Mouse (Mus musculus): ENCODE results near the gene Anxa8.
A peak's percentile ranks its signal among the peaks of the same experiment; 100 is the strongest.

Anxa8 gene

DNA sequence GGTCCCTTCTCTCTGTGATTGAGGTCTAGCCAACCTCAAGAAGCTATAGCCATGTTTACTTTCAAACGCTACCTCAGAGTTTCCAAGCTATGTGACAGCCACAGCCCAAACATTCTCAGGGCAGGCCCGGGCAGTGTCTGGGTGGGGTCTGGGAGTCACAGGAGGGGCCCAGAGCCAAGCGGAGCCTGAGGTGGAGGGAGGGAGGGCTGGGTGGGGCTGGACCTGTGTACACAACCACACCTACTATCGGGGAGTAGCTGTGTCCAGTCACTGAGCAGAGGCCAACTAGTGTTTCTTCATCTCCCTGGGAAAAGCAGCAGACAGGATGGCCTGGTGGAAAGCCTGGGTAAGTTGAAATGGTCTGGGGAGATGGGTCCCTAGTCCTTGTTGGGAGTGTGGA, at the start of gene Anxa8:
Anxa8 (plus strand) TSS at position 251 of the 400 bp plus-strand sequence.
- DNase-seq (ENCODE audit: low read depth, low spot score): no peak

GRCm38 (mm10) chr14:34041241-34041640, 44.5 kb upstream of the Anxa8 start:
- DNase-seq (ENCODE audit: low read depth, low spot score): no peak

DNA sequence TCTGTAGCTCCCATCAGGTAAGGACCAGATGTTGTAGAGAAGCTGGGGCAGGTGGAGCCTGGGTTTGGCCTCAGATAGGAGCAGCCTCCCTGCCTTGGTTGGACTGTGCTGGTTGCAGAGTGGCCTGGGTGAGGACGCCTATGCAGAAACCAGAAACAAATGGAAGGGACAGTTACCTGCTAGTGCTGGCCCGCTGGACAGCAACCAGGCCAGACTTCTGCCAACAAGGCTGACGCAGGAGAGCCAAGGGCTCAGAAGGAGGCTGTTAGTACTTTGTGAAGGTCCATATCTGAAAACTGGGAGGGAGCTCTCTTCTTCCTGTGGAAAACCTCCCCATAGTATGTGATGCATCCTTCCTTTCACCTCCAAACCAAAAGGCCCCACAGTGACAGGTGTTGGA, 42.4 kb upstream of the Anxa8 start:
- no peak for DNase-seq (ENCODE audit: low read depth, low spot score)

GRCm38 (mm10) chr14:34050101-34050779, 35.5 kb upstream of the Anxa8 start:
- DNase-seq (ENCODE audit: low read depth, low spot score): no peak

GRCm38 (mm10) chr14:34052516-34052915, 33.3 kb upstream of the Anxa8 start, which contains the start of gene Antxrl:
TSS of gene Antxrl (plus strand) at chr14:34052707.
- no peak for DNase-seq (ENCODE audit: low read depth, low spot score)

DNA sequence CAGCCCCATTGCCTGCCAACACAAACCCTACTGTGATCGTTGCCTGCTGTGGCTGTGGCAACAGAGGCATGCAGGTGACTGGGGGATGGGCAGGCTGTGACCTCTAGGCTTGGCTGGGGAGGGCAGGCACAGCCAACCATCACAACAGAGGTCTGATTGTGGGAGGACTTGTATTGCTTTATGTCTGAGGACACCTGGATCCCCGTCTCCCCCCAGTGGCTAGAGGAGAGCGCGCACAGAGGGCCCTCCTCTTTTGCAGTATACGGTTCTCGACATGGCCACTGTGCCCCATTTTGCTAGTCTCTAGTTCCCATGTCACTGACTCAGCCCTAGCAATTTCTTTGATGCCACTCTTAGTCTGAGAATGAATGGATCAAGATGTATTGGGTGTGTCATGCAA, 14.1 kb upstream of the Anxa8 start:
- DNase-seq (ENCODE audit: low read depth, low spot score): peak; percentile 19

GRCm38 (mm10) chr14:34075346-34075745, 10.4 kb upstream of the Anxa8 start:
- no peak for DNase-seq (ENCODE audit: low read depth, low spot score)

DNA sequence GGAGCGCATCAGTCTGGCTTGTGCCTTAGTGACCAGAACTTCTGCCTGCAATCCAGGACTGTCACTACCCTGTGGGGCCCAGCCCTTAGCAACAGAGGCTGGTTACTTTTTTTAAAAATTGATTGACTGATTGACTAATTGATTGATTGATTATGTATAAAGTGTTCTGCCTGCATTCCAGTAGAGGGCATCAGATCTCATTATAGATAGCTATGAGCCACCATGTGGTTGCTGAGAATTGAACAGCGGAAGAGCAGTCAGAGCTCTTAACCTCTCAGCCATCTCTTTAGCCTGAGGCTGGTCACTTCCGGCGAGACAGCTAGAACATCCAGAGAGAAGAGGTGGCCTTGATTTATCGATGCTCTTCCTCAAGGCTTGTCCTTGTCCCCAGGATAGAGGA, 8.6 kb upstream of the Anxa8 start:
- no peak for DNase-seq (ENCODE audit: low read depth, low spot score)

GRCm38 (mm10) chr14:34078293-34078692, 7.5 kb upstream of the Anxa8 start:
- no peak for DNase-seq (ENCODE audit: low read depth, low spot score)

- peak; percentile 84 for DNase-seq (ENCODE audit: low read depth, low spot score)
Measured at GRCm38 (mm10) chr14:34080321-34080997, 5.3 kb upstream of the Anxa8 start.

GRCm38 (mm10) chr14:34086806-34087205, 1.0 kb downstream of the Anxa8 start:
- no peak for DNase-seq (ENCODE audit: low read depth, low spot score)

DNA sequence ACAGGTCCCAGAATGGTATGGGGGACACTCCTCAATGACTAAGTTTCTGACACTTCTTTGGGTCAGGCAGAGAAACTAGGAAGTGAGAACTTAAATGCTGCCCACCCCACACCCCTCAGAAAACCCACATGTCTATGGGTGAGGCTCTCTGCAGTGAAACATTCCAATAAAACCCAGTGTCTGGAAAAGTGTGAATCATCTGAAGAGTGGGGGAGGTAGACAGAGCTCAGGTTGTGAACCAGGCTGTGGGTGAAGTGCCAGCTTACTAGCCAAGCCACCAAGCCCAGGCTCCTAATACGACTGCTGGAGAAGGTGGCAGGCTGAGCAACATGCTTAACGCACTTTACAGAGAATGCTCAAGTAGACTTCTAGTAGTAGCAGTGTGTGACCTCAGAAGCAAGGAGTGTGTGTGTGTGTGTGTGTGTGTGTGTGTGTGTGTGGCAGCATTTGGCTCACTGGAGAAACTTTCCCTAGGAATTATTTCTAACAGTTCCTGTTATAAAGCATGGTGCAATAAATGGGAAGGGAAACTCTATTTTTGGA, 2.1 kb downstream of the Anxa8 start:
- no peak for DNase-seq (ENCODE audit: low read depth, low spot score)

DNA sequence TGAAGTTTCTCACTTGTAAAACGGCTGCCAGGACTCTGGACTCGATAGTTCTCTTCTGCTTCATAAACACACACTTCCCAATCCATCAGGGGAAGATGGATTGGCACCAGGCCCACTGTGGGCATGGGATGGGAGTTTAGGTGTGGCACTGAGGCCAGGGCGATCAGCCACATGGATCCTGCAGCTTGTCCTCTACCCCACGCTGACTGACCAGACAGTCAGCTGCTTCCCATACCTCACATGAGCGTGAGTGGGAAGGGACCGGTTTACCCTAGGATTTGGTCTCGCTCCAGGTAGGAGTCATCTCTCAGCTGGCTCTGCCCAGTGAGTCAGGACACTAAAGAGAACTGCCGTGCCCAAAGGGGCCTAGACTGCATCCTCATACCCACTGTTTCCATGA, 4.0 kb downstream of the Anxa8 start:
- DNase-seq (ENCODE audit: low read depth, low spot score): no peak

GRCm38 (mm10) chr14:34091475-34091874, 5.7 kb downstream of the Anxa8 start:
- no peak for DNase-seq (ENCODE audit: low read depth, low spot score)

DNA sequence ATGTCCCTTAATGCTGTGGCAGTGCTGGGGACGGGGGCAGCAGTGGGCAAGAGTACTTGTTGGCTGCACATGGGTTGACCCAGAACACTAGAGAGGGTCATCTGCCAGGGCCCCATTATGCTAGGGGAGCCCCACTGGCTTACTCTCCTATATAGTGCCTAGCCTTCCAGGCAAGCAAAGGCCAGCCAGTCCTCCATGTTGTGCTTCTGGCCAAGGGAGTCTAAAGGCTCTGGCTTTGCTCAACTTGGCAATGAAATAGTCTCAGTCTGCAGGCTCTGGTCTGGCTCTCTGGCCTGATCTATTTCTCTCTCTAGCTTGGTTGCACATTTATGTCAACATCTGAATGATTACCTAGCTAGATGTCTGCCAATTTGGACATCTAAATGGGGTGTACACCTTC, 7.1 kb downstream of the Anxa8 start:
- no peak for DNase-seq (ENCODE audit: low read depth, low spot score)

GRCm38 (mm10) chr14:34096161-34096560, 10.4 kb downstream of the Anxa8 start:
- DNase-seq (ENCODE audit: low read depth, low spot score): no peak

GRCm38 (mm10) chr14:34102601-34103000, 16.8 kb downstream of the Anxa8 start, which contains the start of gene A630023A22Rik:
TSS of gene A630023A22Rik (minus strand) at chr14:34102754.
- DNase-seq (ENCODE audit: low read depth, low spot score): no peak

DNA sequence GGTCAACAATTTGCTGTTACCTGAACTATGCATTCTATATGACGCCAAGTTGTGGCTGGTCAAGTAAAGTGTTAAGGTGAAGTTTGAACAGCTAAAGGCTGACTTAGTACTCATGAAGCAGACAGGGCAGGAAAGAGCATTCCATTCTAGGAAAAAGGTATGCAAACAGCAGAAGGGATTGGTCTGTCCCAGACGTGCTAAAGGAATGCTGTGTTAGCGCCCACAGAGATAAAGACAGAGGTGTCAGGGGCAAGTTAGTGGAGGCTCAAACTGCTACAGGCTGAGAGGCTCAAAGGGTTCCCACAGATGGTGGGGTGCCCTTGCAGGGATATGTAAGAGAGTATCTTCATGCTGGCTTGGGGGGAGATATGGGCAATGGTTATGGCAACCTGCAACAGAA, 18.1 kb downstream of the Anxa8 start:
- DNase-seq (ENCODE audit: low read depth, low spot score): no peak

- peak; percentile 66 for DNase-seq (ENCODE audit: low read depth, low spot score)
Measured at GRCm38 (mm10) chr14:34104892-34105291, 19.1 kb downstream of the Anxa8 start.

DNA sequence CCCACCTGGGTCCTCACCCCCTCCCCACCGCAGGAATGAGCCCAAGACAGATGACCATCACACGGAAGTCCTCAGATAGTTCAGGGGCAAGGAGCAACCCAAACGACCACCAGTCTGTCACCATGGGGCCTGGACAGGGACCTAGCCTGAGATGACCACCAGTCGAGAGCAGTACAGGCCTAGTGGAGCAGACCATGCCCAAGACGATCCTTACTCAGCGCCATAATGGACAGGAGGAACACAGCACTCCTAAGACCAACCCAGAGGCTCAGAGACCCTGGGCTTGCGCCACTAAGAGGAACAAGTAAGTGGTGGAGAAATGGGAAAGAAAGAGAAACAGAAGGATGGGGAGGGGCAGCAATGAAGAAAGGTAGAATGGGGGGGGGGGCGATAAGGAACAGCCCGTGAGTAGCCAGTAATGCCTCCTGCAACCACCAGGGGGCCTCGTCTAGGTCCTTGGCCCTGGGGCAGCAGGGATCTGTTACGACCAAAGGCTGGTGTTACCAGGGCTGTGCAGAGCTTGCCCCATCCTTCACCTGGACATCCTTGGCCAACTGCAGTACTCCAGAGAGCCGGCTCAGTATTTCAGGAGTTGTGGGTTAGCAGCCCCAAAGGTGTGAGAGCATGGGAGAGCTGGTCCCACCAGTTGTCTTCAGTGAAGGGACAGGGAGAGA, 20.7 kb downstream of the Anxa8 start:
- DNase-seq (ENCODE audit: low read depth, low spot score): peak; percentile 65

DNA sequence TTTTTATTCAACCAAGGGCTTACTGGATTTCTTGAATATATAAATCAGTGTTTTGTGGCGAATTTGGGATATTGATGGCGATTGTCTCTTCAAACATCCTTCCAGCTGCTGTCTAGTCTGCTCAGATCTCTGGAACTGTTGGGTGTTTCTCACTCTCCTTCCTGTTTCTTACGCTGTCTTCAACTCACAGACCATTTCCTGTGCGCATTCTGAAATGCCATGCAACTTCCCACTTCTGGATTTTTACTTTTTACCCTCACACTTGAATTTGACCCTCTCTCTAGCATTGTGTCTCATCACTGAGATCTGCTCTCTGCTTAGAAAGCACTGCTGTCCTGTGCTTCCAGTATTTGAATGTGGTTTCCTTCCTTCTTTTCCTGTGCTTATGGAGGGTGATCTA, 21.8 kb downstream of the Anxa8 start:
- no peak for DNase-seq (ENCODE audit: low read depth, low spot score)

DNA sequence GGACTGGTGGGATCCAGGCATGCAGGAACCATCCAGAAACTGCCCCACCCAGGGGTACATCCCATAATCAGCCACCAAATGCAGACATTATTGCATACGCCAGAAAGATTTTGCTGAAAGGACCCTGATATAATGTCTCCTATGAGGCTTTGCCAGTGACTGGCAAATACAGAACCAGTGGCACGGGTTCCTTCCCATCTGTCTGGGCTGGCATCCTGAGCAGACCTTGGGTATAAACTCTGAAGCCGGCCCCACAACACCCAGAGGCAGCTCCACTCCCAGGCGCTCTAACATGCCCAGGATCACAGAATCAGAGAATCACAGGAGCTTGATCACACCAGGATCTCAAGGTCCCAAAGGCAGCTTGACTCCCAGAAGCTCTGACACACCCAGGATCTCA, 28.5 kb downstream of the Anxa8 start:
- DNase-seq (ENCODE audit: low read depth, low spot score): no peak

Measured in R1 (cell line).